Mouse (Mus musculus): ENCODE measurements around the gene Arf3. TPM values are rescaled to one million over a fixed set of nuclear protein-coding genes. Genes with fewer than 3 reads are reported as not detected.
"Not testable (repeated sequence)": the region's sequence is repeated elsewhere in the genome, so short reads cannot be mapped to it uniquely, and the experiment has no call there.

Gene Arf3
- total and polyA plus RNA-seq, 2 experiments from 2014 or later: 93.8 to 144 TPM

- Histone ChIP-seq H3K27ac (ENCODE audit: low read depth, low read length) (peak overlapping the region; percentile 97), H3K27me3 (ENCODE audit: insufficient read depth, low read length) (no peaks in the 10 kb centered on the region), H3K4me2 (ENCODE audit: low read depth, low read length, poor library complexity, severe bottlenecking) (peak overlapping the region; percentile 67), H3K9ac (replicated peaks; ENCODE audit: low read length, poor library complexity, severe bottlenecking) (peak overlapping the region; percentile 97), H3K9me3 (ENCODE audit: low read length) (no peaks in the 10 kb centered on the region), H3K4me3 (ENCODE audit: low read depth, low read length) (peak overlapping the region; percentile 98), H3K4me1 (ENCODE audit: insufficient read depth, low read length) (peaks cover 5% of the 10 kb centered on the region; the same call in 1 of the 2 replicates), H3K36me3 (ENCODE audit: insufficient read depth, low read length) (0 out of 2 replicates have a peak, but pooled peaks cover 5% of the 10 kb centered on the region)
- TF ChIP-seq CTCF (IDR thresholded peaks at IDR 0.05): peak; percentile 41
- DNase-seq (ENCODE audit: low spot score): peak; percentile 89
- 2% methylated on average over 12 of the region's 24 CpGs for WGBS
- ATAC-seq (ENCODE audit: low FRiP score): peak; percentile 48
Measured at GRCm38 (mm10) chr15:98762201-98762621, 803 bp downstream of the Arf3 start.

- peaks cover 6% of the 10 kb centered on the region; the same call in 1 of the 2 replicates for H3K36me3 ChIP-seq (ENCODE audit: insufficient read depth, low read length)
- DNase-seq (ENCODE audit: low spot score): no peak
- no peak for ATAC-seq (ENCODE audit: low FRiP score)
- H3K27ac ChIP-seq (ENCODE audit: low read depth, low read length): no peak overlapping the region
- H3K4me1 ChIP-seq (ENCODE audit: insufficient read depth, low read length): no peaks in the 10 kb centered on the region
- H3K9ac ChIP-seq (replicated peaks; ENCODE audit: low read length, poor library complexity, severe bottlenecking): no peak overlapping the region
- WGBS: 84% methylated on average over 2 of the region's 2 CpGs
- H3K9me3 ChIP-seq (ENCODE audit: low read length): no peaks in the 10 kb centered on the region
- H3K4me3 ChIP-seq (ENCODE audit: low read depth, low read length): no peak overlapping the region
- no peak overlapping the region for H3K4me2 ChIP-seq (ENCODE audit: low read depth, low read length, poor library complexity, severe bottlenecking)
- TF ChIP-seq CTCF (IDR thresholded peaks at IDR 0.05): no peak
- no peaks in the 10 kb centered on the region for H3K27me3 ChIP-seq (ENCODE audit: insufficient read depth, low read length)
Measured at GRCm38 (mm10) chr15:98754125-98754524, 8.9 kb downstream of the Arf3 start.

GRCm38 (mm10) chr15:98753021-98753423, 10.0 kb downstream of the Arf3 start:
- WGBS: 48% methylated on average over 8 of the region's 8 CpGs
- TF ChIP-seq CTCF (IDR thresholded peaks at IDR 0.05): no peak
- H3K4me1 ChIP-seq (ENCODE audit: insufficient read depth, low read length): no peaks in the 10 kb centered on the region

DNA sequence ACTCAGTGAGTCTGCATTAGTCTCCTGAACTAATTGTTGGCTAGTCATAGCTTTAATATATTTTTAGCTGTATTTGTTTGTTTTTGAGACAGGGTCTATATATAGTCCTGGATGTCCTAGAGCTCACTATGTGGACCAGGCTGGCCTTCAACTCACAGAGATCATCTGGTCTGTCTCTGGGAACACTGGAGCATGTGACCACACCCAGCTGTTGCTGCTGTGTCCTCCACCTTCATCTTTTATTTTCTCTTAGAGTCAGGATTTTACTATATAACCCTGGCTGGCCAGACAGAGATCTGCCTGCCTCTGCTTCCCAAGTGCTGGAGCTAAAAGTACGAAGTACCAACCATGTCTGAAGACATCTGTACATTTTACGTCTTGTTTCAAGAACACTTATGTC, 13.9 kb downstream of the Arf3 start:
- H3K4me3 ChIP-seq (ENCODE audit: low read depth, low read length): no peak overlapping the region
- TF ChIP-seq CTCF (IDR thresholded peaks at IDR 0.05): no peak
- no peaks in the 10 kb centered on the region for H3K9me3 ChIP-seq (ENCODE audit: low read length)
- H3K27ac ChIP-seq (ENCODE audit: low read depth, low read length): no peak overlapping the region
- no peaks in the 10 kb centered on the region for H3K4me1 ChIP-seq (ENCODE audit: insufficient read depth, low read length)
- H3K4me2 ChIP-seq (ENCODE audit: low read depth, low read length, poor library complexity, severe bottlenecking): no peak overlapping the region
- no peaks in the 10 kb centered on the region; the same call in 1 of the 2 replicates for H3K36me3 ChIP-seq (ENCODE audit: insufficient read depth, low read length)
- 93% methylated on average over 2 of the region's 2 CpGs for WGBS
- ATAC-seq (ENCODE audit: low FRiP score): no peak
- H3K27me3 ChIP-seq (ENCODE audit: insufficient read depth, low read length): no peaks in the 10 kb centered on the region
- no peak overlapping the region for H3K9ac ChIP-seq (replicated peaks; ENCODE audit: low read length, poor library complexity, severe bottlenecking)
- DNase-seq (ENCODE audit: low spot score): no peak

More at GRCm38 (mm10) chr15:98753021-98753423, 10.0 kb downstream of the Arf3 start:
- no peak overlapping the region for H3K4me2 ChIP-seq (ENCODE audit: low read depth, low read length, poor library complexity, severe bottlenecking)
- DNase-seq (ENCODE audit: low spot score) (no peak), ATAC-seq (ENCODE audit: low FRiP score) (no peak)
- no peak overlapping the region for H3K4me3 ChIP-seq (ENCODE audit: low read depth, low read length)
- H3K27ac ChIP-seq (ENCODE audit: low read depth, low read length): no peak overlapping the region
- peaks cover 6% of the 10 kb centered on the region; the same call in 1 of the 2 replicates for H3K36me3 ChIP-seq (ENCODE audit: insufficient read depth, low read length)
- H3K9me3 ChIP-seq (ENCODE audit: low read length): no peaks in the 10 kb centered on the region
- H3K9ac ChIP-seq (replicated peaks; ENCODE audit: low read length, poor library complexity, severe bottlenecking): no peak overlapping the region
- no peaks in the 10 kb centered on the region for H3K27me3 ChIP-seq (ENCODE audit: insufficient read depth, low read length)

- no peak overlapping the region for H3K4me2 ChIP-seq (ENCODE audit: low read depth, low read length, poor library complexity, severe bottlenecking)
- H3K9me3 ChIP-seq (ENCODE audit: low read length): no peaks in the 10 kb centered on the region
- no peak overlapping the region for H3K4me3 ChIP-seq (ENCODE audit: low read depth, low read length)
- no peak overlapping the region for H3K27ac ChIP-seq (ENCODE audit: low read depth, low read length)
- no peaks in the 10 kb centered on the region for H3K4me1 ChIP-seq (ENCODE audit: insufficient read depth, low read length)
- H3K36me3 ChIP-seq (ENCODE audit: insufficient read depth, low read length): peaks cover under 1% of the 10 kb centered on the region; the same call in 1 of the 2 replicates
- ATAC-seq (ENCODE audit: low FRiP score): no peak
- no peak overlapping the region for H3K9ac ChIP-seq (replicated peaks; ENCODE audit: low read length, poor library complexity, severe bottlenecking)
- no peaks in the 10 kb centered on the region for H3K27me3 ChIP-seq (ENCODE audit: insufficient read depth, low read length)
- DNase-seq (ENCODE audit: low spot score): no peak
- TF ChIP-seq CTCF (IDR thresholded peaks at IDR 0.05): no peak
- 87% methylated on average over 6 of the region's 6 CpGs for WGBS
Measured at GRCm38 (mm10) chr15:98747296-98747695, 15.7 kb downstream of the Arf3 start.

DNA sequence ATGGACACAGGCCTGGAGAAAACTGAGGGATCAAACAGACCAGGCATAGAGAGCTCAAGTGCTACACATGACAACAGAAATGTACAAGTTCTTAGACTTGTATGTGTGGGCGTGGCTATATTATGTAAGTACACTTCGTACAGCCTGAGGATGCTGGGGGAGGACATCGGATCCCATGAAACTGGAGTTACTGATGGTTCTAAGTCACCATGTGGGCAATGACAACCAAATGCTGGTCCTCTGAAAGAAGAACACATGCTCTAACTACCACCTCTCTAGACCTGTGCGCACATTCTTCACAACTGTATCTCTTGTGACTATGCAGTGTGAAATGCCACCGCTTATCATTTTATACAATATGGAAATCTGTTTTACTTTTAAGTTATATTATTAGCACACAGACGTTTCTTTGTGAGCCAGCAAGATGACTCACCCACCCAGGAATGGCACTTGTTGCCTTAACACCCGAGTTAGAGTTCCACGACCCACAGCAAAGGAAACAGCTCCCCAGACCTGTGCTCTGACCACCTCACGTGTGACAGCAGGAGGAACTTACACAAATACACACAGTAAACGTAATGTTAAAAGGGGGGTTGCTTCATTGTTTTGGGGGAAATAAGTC, 16.6 kb downstream of the Arf3 start:
- WGBS: 88% methylated on average over 10 of the region's 10 CpGs
- no peaks in the 10 kb centered on the region for H3K9me3 ChIP-seq (ENCODE audit: low read length)

GRCm38 (mm10) chr15:98743863-98744262, 19.2 kb downstream of the Arf3 start:
- not testable (repeated sequence) for H3K27me3 ChIP-seq (ENCODE audit: insufficient read depth, low read length); H3K4me1 ChIP-seq (ENCODE audit: insufficient read depth, low read length); ATAC-seq (ENCODE audit: low FRiP score); H3K9me3 ChIP-seq (ENCODE audit: low read length); DNase-seq (ENCODE audit: low spot score); H3K4me3 ChIP-seq (ENCODE audit: low read depth, low read length); H3K27ac ChIP-seq (ENCODE audit: low read depth, low read length); H3K9ac ChIP-seq (replicated peaks; ENCODE audit: low read length, poor library complexity, severe bottlenecking); H3K4me2 ChIP-seq (ENCODE audit: low read depth, low read length, poor library complexity, severe bottlenecking)
- WGBS: 89% methylated on average over 3 of the region's 3 CpGs
- peaks cover 30% of the 10 kb centered on the region for H3K36me3 ChIP-seq (ENCODE audit: insufficient read depth, low read length)

More for the DNA sequence above, 16.6 kb downstream of the Arf3 start:
- Histone ChIP-seq H3K27ac (ENCODE audit: low read depth, low read length) (no peak overlapping the region), H3K36me3 (ENCODE audit: insufficient read depth, low read length) (peaks cover 5% of the 10 kb centered on the region), H3K9ac (replicated peaks; ENCODE audit: low read length, poor library complexity, severe bottlenecking) (no peak overlapping the region), H3K27me3 (ENCODE audit: insufficient read depth, low read length) (no peaks in the 10 kb centered on the region), H3K4me2 (ENCODE audit: low read depth, low read length, poor library complexity, severe bottlenecking) (no peak overlapping the region), H3K4me3 (ENCODE audit: low read depth, low read length) (no peak overlapping the region), H3K4me1 (ENCODE audit: insufficient read depth, low read length) (no peaks in the 10 kb centered on the region)
- ATAC-seq (ENCODE audit: low FRiP score) (no peak), DNase-seq (ENCODE audit: low spot score) (no peak)
- TF ChIP-seq CTCF (IDR thresholded peaks at IDR 0.05): no peak

Measured in midbrain, postnatal 0 days (tissue).